Mouse (Mus musculus) stomach, embryonic 14.5 days (tissue): ENCODE measurements around the gene C77080. TPM values are rescaled to one million over a fixed set of nuclear protein-coding genes. Genes with fewer than 3 reads are reported as not detected.
A peak's percentile ranks its signal among the peaks of the same experiment; 100 is the strongest.

Experiments
- ATAC-seq: fragments of 200-750 bp; cut with Nextera tagmentation; 2 replicates; pipeline ENCODE4 v1.8.0; 2017; ENCODE audit warnings: low read depth, moderate TSS enrichment; ENCODE audit not compliant: insufficient number of reproducible peaks, insufficient read depth, low FRiP score
- H3K27ac ChIP-seq: fragments of 300-500 bp; sonication (generic); 2 replicates; pipeline ENCODE4 v1.5.1; 2014; ENCODE audit warnings: mild to moderate bottlenecking, low read length, moderate library complexity, mixed read lengths
- H3K27me3 ChIP-seq: fragments of 300-500 bp; sonication (generic); 2 replicates; pipeline ENCODE4 v1.6.1; 2014; ENCODE audit warnings: low read length, control low read depth, mixed read lengths; ENCODE audit not compliant: control insufficient read depth, insufficient read depth
- H3K36me3 ChIP-seq: fragments of 300-500 bp; sonication (generic); 2 replicates; pipeline ENCODE4 v1.6.1; 2014; ENCODE audit warnings: mild to moderate bottlenecking, control low read depth, low read length, moderate library complexity, mixed read lengths; ENCODE audit not compliant: control insufficient read depth, insufficient read depth
- H3K4me1 ChIP-seq: fragments of 300-500 bp; sonication (generic); 2 replicates; pipeline ENCODE4 v1.6.1; 2014; ENCODE audit warnings: low read length, control low read depth, mixed read lengths; ENCODE audit not compliant: control insufficient read depth, insufficient read depth
- H3K4me2 ChIP-seq: fragments of 300-500 bp; sonication (generic); replicated peaks from 2 replicates; pipeline ENCODE4 v1.6.1; 2014; ENCODE audit warnings: low read depth, low read length, control low read depth
- H3K4me3 ChIP-seq: fragments of 300-500 bp; sonication (generic); 2 replicates; pipeline ENCODE4 v1.5.1; 2014; ENCODE audit warnings: low read depth, low read length, control low read depth
- H3K9ac ChIP-seq: fragments of 300-500 bp; sonication (generic); replicated peaks from 2 replicates; pipeline ENCODE4 v1.6.1; 2014; ENCODE audit warnings: low read depth, mild to moderate bottlenecking, control low read depth, low read length, moderate library complexity, mixed read lengths
- H3K9me3 ChIP-seq: fragments of 300-500 bp; sonication (generic); 2 replicates; pipeline ENCODE4 v1.6.1; 2016; ENCODE audit warnings: low read depth, low read length, control low read depth; ENCODE audit not compliant: control insufficient read depth
- WGBS: fragments of 180-500 bp; shearing (Covaris S2); extraction: QIAGEN DNeasy Blood & Tissue Kit; methylation state at CpG from one replicate; pipeline ENCODE4 v1.1.7; 2014; 5-methylcytosine and 5-hydroxymethylcytosine counted together
- polyA plus RNA-seq: library from polyadenylated mRNA; unstranded; fragments of >200 nt; fragmentation: Nextera tagmentation; extraction: Ambion mirVana; gene quantifications from 2 replicates; pipeline ENCODE4 v1.2.1, GENCODE M21; 2014

The C77080 gene
- polyA plus RNA-seq, 1 experiment from 2014 or later, result 6.8 TPM

DNA sequence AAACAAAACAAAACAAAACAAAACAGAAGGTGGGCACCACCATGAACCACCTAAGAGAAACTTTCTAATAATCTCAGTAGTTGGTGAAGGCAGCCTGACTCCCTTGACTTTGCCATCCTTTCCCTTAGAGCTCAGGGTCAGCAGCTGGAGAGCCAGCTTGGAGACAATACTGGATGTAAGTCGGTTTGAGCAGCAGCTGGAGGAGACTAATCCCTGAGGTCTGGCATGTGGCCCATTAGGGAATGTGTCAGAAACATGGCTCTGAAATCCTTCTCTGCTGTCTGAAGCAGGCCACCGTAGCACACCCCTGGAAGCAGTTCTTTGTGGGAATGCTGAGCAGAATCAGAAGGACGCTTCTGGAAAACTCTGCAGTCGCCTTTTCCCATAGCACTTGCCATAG, 49.7 kb downstream of the C77080 start:
- no peaks in the 10 kb centered on the region for H3K9me3 ChIP-seq
- no peak overlapping the region for H3K4me2 ChIP-seq
- WGBS, result 74% methylated on average over 4 of the region's 4 CpGs
- H3K4me1 ChIP-seq, result no peaks in the 10 kb centered on the region
- no peak overlapping the region for H3K9ac ChIP-seq
- H3K27ac ChIP-seq, result no peak overlapping the region
- peaks cover 49% of the 10 kb centered on the region for H3K36me3 ChIP-seq
- no peak overlapping the region for H3K4me3 ChIP-seq
- no peaks in the 10 kb centered on the region for H3K27me3 ChIP-seq
- ATAC-seq, result no peak

DNA sequence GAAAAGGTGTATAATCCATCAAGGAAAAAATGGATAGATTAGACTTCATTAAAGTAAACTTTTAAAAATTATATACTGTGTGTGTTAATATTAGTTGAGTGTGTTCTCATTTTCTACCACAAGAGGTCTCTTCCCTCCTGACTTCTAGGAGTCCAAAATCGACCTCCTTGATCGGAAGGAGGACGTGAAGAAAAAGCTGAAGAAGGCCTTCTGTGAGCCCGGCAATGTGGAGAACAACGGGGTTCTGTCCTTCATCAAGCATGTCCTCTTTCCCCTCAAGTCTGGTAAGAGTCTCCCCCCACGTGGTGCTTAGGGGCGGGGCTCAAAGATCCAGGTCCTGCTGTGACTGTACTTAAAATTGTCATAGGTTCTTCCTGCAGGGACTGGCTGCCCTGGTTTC, 51.7 kb downstream of the C77080 start:
- Histone ChIP-seq H3K36me3 (peaks cover 43% of the 10 kb centered on the region), H3K27me3 (no peaks in the 10 kb centered on the region), H3K9ac (no peak overlapping the region), H3K4me1 (no peaks in the 10 kb centered on the region), H3K4me2 (no peak overlapping the region), H3K4me3 (no peak overlapping the region), H3K27ac (no peak overlapping the region), H3K9me3 (no peaks in the 10 kb centered on the region)
- 51% methylated on average over 7 of the region's 7 CpGs for WGBS
- ATAC-seq, result no peak

- Histone ChIP-seq H3K9me3 (no peaks in the 10 kb centered on the region), H3K27me3 (no peaks in the 10 kb centered on the region), H3K27ac (no peak overlapping the region), H3K4me1 (no peaks in the 10 kb centered on the region), H3K4me2 (no peak overlapping the region), H3K9ac (no peak overlapping the region), H3K36me3 (peaks cover 39% of the 10 kb centered on the region), H3K4me3 (no peak overlapping the region)
- no peak for ATAC-seq
- 49% methylated on average over 8 of the region's 8 CpGs for WGBS
These were observed 54.4 kb downstream of the C77080 start for GRCm38 (mm10) chr4:129206792-129207191.

DNA sequence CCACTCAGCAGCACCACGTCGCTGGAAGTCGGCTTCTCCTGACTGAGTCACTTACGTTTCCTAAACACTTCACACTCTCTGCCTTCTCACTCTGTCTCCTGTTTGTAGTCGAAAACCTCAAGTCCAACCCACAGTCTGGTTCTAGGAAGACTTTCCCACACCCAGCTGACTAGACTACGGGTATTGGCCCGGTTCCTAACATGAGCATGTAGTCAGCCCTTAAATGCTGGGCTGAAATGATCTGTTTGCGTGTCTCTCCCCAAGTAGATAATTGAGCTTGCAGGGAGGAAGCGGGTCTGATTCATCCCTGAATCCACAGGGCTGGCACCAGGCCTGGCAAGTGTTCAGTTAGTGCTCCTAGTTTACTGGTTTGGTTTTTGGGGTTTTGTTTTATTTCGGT, 56.5 kb downstream of the C77080 start:
- Histone ChIP-seq H3K4me3 (no peak overlapping the region), H3K27ac (no peak overlapping the region), H3K36me3 (peaks cover 42% of the 10 kb centered on the region), H3K9me3 (no peaks in the 10 kb centered on the region), H3K4me2 (no peak overlapping the region), H3K9ac (no peak overlapping the region), H3K4me1 (no peaks in the 10 kb centered on the region), H3K27me3 (no peaks in the 10 kb centered on the region)
- 92% methylated on average over 10 of the region's 10 CpGs for WGBS
- no peak for ATAC-seq

GRCm38 (mm10) chr4:129197514-129197913, 63.7 kb downstream of the C77080 start:
- no peak overlapping the region for H3K4me2 ChIP-seq
- no peak overlapping the region for H3K9ac ChIP-seq
- no peaks in the 10 kb centered on the region for H3K27me3 ChIP-seq
- H3K9me3 ChIP-seq, result no peaks in the 10 kb centered on the region
- peaks cover 41% of the 10 kb centered on the region for H3K36me3 ChIP-seq
- no peak overlapping the region for H3K27ac ChIP-seq
- no peak for ATAC-seq
- 99% methylated on average over 6 of the region's 6 CpGs for WGBS
- no peak overlapping the region for H3K4me3 ChIP-seq
- H3K4me1 ChIP-seq, result no peaks in the 10 kb centered on the region

DNA sequence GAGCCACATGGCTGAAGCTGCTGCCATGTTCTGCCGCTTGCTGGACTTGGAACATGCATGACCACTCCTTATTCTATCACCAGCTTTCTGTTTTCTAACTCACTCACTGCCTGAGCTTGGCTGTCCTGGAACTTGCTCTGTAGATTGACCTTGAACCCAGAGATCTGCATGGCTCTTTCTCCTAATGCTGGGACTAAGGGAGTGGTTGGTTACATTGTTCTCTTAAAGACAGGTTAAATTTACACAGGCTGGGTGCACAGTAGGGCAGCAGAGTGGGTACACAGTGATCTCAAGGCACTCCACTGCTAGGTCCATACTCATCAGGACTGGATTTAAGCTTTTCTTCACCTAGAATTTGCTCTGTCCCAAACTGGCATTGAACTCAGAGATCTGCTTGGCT, 66.9 kb downstream of the C77080 start:
- Histone ChIP-seq H3K9ac (no peak overlapping the region), H3K4me3 (no peak overlapping the region), H3K36me3 (peaks cover 29% of the 10 kb centered on the region), H3K27me3 (no peaks in the 10 kb centered on the region), H3K4me2 (no peak overlapping the region), H3K4me1 (peaks cover 12% of the 10 kb centered on the region), H3K27ac (no peak overlapping the region), H3K9me3 (no peaks in the 10 kb centered on the region)
- no peak for ATAC-seq
- WGBS, result 93% methylated on average over 1 of the region's 1 CpGs

DNA sequence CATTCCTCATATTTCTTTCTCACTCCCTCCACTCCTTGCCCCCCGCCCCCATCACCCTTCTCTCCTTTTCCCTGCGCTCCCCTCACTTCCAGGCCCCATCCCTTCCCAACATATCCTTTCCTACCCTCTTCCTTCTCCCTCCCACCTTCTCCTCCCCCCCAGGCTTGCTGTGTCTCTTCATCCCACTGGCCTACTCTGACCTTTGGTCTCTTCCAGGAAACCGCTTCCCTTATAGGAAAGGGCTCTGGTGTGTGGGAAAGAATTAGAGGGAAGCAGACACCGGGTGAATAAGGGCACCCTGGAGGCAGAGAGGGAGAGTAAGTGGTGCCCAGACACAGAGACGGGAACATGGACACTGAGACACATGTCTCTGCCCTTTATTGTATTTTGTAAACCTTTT, 69.5 kb downstream of the C77080 start:
- Histone ChIP-seq H3K27me3 (no peaks in the 10 kb centered on the region), H3K9ac (no peak overlapping the region), H3K9me3 (no peaks in the 10 kb centered on the region), H3K36me3 (peaks cover 9% of the 10 kb centered on the region), H3K4me1 (peaks cover 12% of the 10 kb centered on the region), H3K4me3 (no peak overlapping the region), H3K4me2 (no peak overlapping the region), H3K27ac (no peak overlapping the region)
- WGBS, result 82% methylated on average over 5 of the region's 5 CpGs
- ATAC-seq, result no peak

DNA sequence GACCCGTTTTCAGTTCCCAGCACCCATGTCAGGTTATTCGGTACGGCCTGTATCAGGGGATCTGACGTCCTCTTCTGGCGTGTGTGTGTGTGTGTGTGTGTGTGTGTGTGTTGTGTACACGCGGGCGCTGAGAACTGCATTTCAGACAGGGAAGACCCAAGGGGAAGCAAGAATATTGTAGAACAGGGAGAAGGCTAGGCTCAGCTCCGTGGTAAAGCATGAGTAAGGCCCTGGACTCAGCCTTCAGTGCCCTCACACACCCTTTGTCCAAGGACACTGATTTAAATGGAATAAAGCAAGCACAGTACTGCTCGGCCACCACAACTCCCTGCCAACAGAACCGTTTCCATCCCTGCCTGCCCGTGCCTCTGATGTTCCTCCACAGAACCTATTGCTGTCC, 70.7 kb downstream of the C77080 start:
- H3K9me3 ChIP-seq, result no peaks in the 10 kb centered on the region
- peaks cover 12% of the 10 kb centered on the region for H3K4me1 ChIP-seq
- peak overlapping the region; percentile 94 for H3K4me3 ChIP-seq
- H3K27me3 ChIP-seq, result no peaks in the 10 kb centered on the region
- 4% methylated on average over 12 of the region's 12 CpGs for WGBS
- H3K36me3 ChIP-seq, result no peaks in the 10 kb centered on the region; the same call in 1 of the 2 replicates
- peak overlapping the region; percentile 84 for H3K4me2 ChIP-seq
- H3K27ac ChIP-seq, result peak overlapping the region; percentile 74
- no peak for ATAC-seq
- H3K9ac ChIP-seq, result peak overlapping the region; percentile 77
